Mouse (Mus musculus): ENCODE measurements around the gene Fam50b.

Fam50b gene

GRCm38 (mm10) chr13:34794426-34794825 is 59.8 kb downstream of the Fam50b start:
- no peak for DNase-seq (ENCODE audit: low spot score)
